Mouse (Mus musculus) left cerebral cortex, postnatal 25 days (tissue): ENCODE data around the gene Csad. TPM values are rescaled to one million over a fixed set of nuclear protein-coding genes. Genes with fewer than 3 reads are reported as not detected.

Source experiments
- DNase-seq, 2 experiments: peaks; one replicate each; pipeline ENCODE4 v3.0.0; 2022; ENCODE audit warnings: low spot score in 2 of 2, mixed read lengths in 1 of 2
- intact Hi-C: fragments of 180-260 bp; cut with DNase I; formaldehyde crosslinking; loops from one replicate; pipeline ENCODE4 v1.15.1; 2025
- total RNA-seq, 2 experiments: library from RNA; stranded (reverse); gene quantifications; 2 replicates each; pipeline ENCODE4 v1.2.3; 2021

Gene Csad
- total RNA-seq, 2 experiments from 2014 or later: 28.4 to 32.1 TPM

- intact Hi-C loops: no loop called here
- DNase-seq: no peak
Observed at GRCm38 (mm10) chr15:102207351-102207750, 2.8 kb upstream of the Csad start.

GRCm38 (mm10) chr15:102205779-102206178 is 1.3 kb upstream of the Csad start:
- intact Hi-C loops: no loop called here

GRCm38 (mm10) chr15:102203835-102204381 is 616 bp downstream of the Csad start:
- intact Hi-C loops: loop anchor here (1.0 to 5.0 kb wide), 2 partner anchors 42 to 57 kb away; no protein-coding TSS in a partner anchor
- DNase-seq: peak; percentile 75 to 79

More at GRCm38 (mm10) chr15:102205779-102206178, 1.3 kb upstream of the Csad start:
- DNase-seq: peak; percentile 44 to 48

GRCm38 (mm10) chr15:102202971-102203834 is 1.3 kb downstream of the Csad start, which contains the start of gene Zfp740:
Gene Zfp740, plus strand, starts transcription at chr15:102203249.
- peak; percentile 93 to 97 for DNase-seq

GRCm38 (mm10) chr15:102198841-102199240 is 5.7 kb downstream of the Csad start:
- no peak for DNase-seq
- intact Hi-C loops: no loop called here

More at GRCm38 (mm10) chr15:102202971-102203834, 1.3 kb downstream of the Csad start, which contains the start of gene Zfp740:
- intact Hi-C loops: loop anchor here (1.0 to 5.0 kb wide), 2 partner anchors 43 to 56 kb away; no protein-coding TSS in a partner anchor

- no peak for DNase-seq
- intact Hi-C loops: no loop called here
Observed at GRCm38 (mm10) chr15:102195373-102195772, 9.2 kb downstream of the Csad start.

GRCm38 (mm10) chr15:102194439-102194838 is 10.1 kb downstream of the Csad start:
- no peak for DNase-seq
- intact Hi-C loops: no loop called here

- no peak for DNase-seq
- intact Hi-C loops: no loop called here
Observed at GRCm38 (mm10) chr15:102193652-102194051, 10.9 kb downstream of the Csad start.

- intact Hi-C loops: no loop called here
- DNase-seq: no peak
Observed at GRCm38 (mm10) chr15:102192820-102193386, 11.6 kb downstream of the Csad start.

- intact Hi-C loops: no loop called here
- no peak for DNase-seq
Observed at GRCm38 (mm10) chr15:102192271-102192812, 12.2 kb downstream of the Csad start.

- no peak for DNase-seq
- intact Hi-C loops: no loop called here
Observed at GRCm38 (mm10) chr15:102191699-102192098, 12.8 kb downstream of the Csad start.

- intact Hi-C loops: no loop called here
- DNase-seq: no peak
Observed at GRCm38 (mm10) chr15:102188883-102189282, 15.6 kb downstream of the Csad start.

- intact Hi-C loops: no loop called here
- DNase-seq: no peak
Observed at GRCm38 (mm10) chr15:102188096-102188495, 16.4 kb downstream of the Csad start.

- intact Hi-C loops: no loop called here
- no peak for DNase-seq
Observed at GRCm38 (mm10) chr15:102186239-102186638, 18.3 kb downstream of the Csad start.

GRCm38 (mm10) chr15:102183076-102183475 is 21.4 kb downstream of the Csad start:
- DNase-seq: no peak
- intact Hi-C loops: no loop called here

GRCm38 (mm10) chr15:102179924-102180323 is 24.6 kb downstream of the Csad start:
- no peak for DNase-seq
- intact Hi-C loops: no loop called here

GRCm38 (mm10) chr15:102179106-102179505 is 25.4 kb downstream of the Csad start:
- intact Hi-C loops: no loop called here
- no peak for DNase-seq

- intact Hi-C loops: loop anchor here (1.0 kb wide), 1 partner anchor 46 kb away; no protein-coding TSS in a partner anchor
- peak; percentile 62 to 77 for DNase-seq
Observed at GRCm38 (mm10) chr15:102178279-102178678, 26.2 kb downstream of the Csad start.

GRCm38 (mm10) chr15:102177417-102177816 is 27.1 kb downstream of the Csad start:
- DNase-seq: no peak
- intact Hi-C loops: no loop called here
